ENCODE assay signal across 26 mouse cellular contexts in the genomic region with DNA sequence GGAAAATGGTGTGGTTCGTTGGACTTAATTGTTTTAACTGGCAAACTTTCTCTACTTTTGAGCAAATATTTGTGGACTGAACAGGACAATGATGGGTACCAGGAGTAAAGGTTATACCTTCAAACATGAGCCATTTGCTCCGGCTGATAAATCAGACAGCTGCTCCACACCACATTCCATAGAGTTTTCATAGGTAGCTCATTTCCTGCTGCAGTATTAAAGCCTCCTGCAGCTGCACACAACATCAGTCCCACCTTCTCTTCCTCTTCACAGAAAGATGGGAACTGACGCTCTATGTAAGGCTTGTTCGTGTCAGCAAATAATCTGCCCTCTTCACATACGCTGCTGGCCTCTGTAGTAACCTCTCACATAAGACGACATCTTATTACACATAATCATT.
"Had no signal": no experiment of that assay in that cellular context is flagged by ENCODE, and none has a peak within 500 bp of the region (broad histone marks: within the 10 kb centered on the region; RNA-seq: fewer than 3 reads in every experiment).

No protein-coding gene starts in this region.

- H3K9me3 ChIP-seq: heart, embryonic 13.5 days; heart, embryonic 15.5 days; hindbrain, embryonic 13.5 days; hindbrain, embryonic 15.5 days; kidney, embryonic 15.5 days; limb, embryonic 13.5 days; limb, embryonic 15.5 days; liver, embryonic 13.5 days had no signal

- H3K27ac ChIP-seq: gastrocnemius, adult 2 months; heart, adult 2 months; heart, embryonic 13.5 days; heart, embryonic 15.5 days; hindbrain, embryonic 13.5 days; hindbrain, embryonic 15.5 days; hindbrain, postnatal 0 days; kidney, embryonic 15.5 days; kidney, postnatal 0 days; limb, embryonic 13.5 days; limb, embryonic 15.5 days; liver, embryonic 13.5 days had no signal

- H3K27me3 ChIP-seq: heart, embryonic 13.5 days; heart, embryonic 15.5 days; hindbrain, embryonic 13.5 days; hindbrain, embryonic 15.5 days; kidney, embryonic 15.5 days; limb, embryonic 13.5 days; limb, embryonic 15.5 days; liver, embryonic 13.5 days had no signal

- H3K4me1 ChIP-seq: heart, embryonic 15.5 days; hindbrain, embryonic 13.5 days; hindbrain, embryonic 15.5 days; limb, embryonic 13.5 days; limb, embryonic 15.5 days; liver, embryonic 13.5 days had no signal

- H3K36me3 ChIP-seq: heart, embryonic 13.5 days; heart, embryonic 15.5 days; hindbrain, embryonic 13.5 days; hindbrain, embryonic 15.5 days; kidney, embryonic 15.5 days; limb, embryonic 13.5 days; limb, embryonic 15.5 days; liver, embryonic 13.5 days had no signal

- DNase-seq: gastrocnemius, adult 2 months; gastrocnemius, postnatal 10 days; gastrocnemius, postnatal 25 days; heart, adult 2 months; heart, postnatal 14 days; heart, postnatal 36 days; kidney, adult 11 months; kidney, adult 2 months; kidney, adult 9 months; kidney, postnatal 14 days; kidney, postnatal 36 days; layer of hippocampus, adult 9-11 months; layer of hippocampus, postnatal 36 days; left cerebral cortex, postnatal 4 days; liver, embryonic 13.5 days had no signal

- H3K9ac ChIP-seq: heart, embryonic 13.5 days; heart, embryonic 15.5 days; hindbrain, embryonic 13.5 days; hindbrain, embryonic 15.5 days; kidney, embryonic 15.5 days; limb, embryonic 13.5 days; limb, embryonic 15.5 days; liver, embryonic 13.5 days had no signal

- ATAC-seq: hindbrain, postnatal 0 days; intestine, embryonic 16.5 days had no signal

- H3K4me3 ChIP-seq: gastrocnemius, adult 2 months; heart, adult 2 months; heart, embryonic 13.5 days; heart, embryonic 15.5 days; hindbrain, embryonic 13.5 days; hindbrain, embryonic 15.5 days; kidney, embryonic 15.5 days; limb, embryonic 13.5 days; limb, embryonic 15.5 days; liver, embryonic 13.5 days had no signal

- H3K4me2 ChIP-seq: heart, embryonic 11.5 days; heart, embryonic 13.5 days; heart, embryonic 15.5 days; hindbrain, embryonic 13.5 days; hindbrain, embryonic 15.5 days; kidney, embryonic 15.5 days; limb, embryonic 13.5 days; limb, embryonic 15.5 days; liver, embryonic 13.5 days had no signal
